Mouse (Mus musculus) thymus, adult 2 months (tissue): ENCODE results near the gene Fxyd6.

Experiments
- CTCF ChIP-seq: fragments of 200-500 bp; IDR thresholded peaks from 2 replicates; pipeline ENCODE4 v1.5.1; 2012; ENCODE audit warnings: mild to moderate bottlenecking, control low read depth, low read length, moderate library complexity, borderline replicate concordance; ENCODE audit not compliant: control insufficient read depth, poor library complexity, insufficient read depth; ENCODE audit errors: extremely low read depth
- POLR2A ChIP-seq: fragments of 200-500 bp; IDR thresholded peaks from 2 replicates; pipeline ENCODE4 v1.6.1; 2012; ENCODE audit warnings: mild to moderate bottlenecking, low read length, control low read depth, moderate library complexity; ENCODE audit not compliant: control insufficient read depth, poor library complexity, insufficient read depth; ENCODE audit errors: extremely low read depth

GRCm38 (mm10) chr9:45415912-45416311 lies 45.9 kb downstream of the Fxyd6 start:
- TF ChIP-seq POLR2A (no peak), CTCF (no peak)
